Mouse (Mus musculus): ENCODE data around the gene Mmp9. TPM values are rescaled to one million over a fixed set of nuclear protein-coding genes. Genes with fewer than 3 reads are reported as not detected.

Mmp9 gene
- polyA plus RNA-seq, 1 experiment from 2014 or later = 23.8 TPM

- no peak for ATAC-seq (ENCODE audit: low FRiP score)
- peaks cover 28% of the 10 kb centered on the region for H3K4me1 ChIP-seq
- H3K9ac ChIP-seq (replicated peaks) = peak overlapping the region; percentile 34; the same call in 1 of the 2 replicates
- H3K27ac ChIP-seq (replicated peaks) = no peak overlapping the region
- H3K4me3 ChIP-seq (replicated peaks) = peak overlapping the region; percentile 16
- H3K36me3 ChIP-seq = peaks cover 52% of the 10 kb centered on the region
- peaks cover 4% of the 10 kb centered on the region; the same call in 1 of the 2 replicates for H3K27me3 ChIP-seq (replicated peaks)
- H3K4me2 ChIP-seq = peak overlapping the region; percentile 51
- WGBS = 14% methylated on average over 49 of the region's 49 CpGs
- no peaks in the 10 kb centered on the region for H3K9me3 ChIP-seq (replicated peaks)
Measured at GRCm38 (mm10) chr2:164996848-164997720, 56.5 kb downstream of the Mmp9 start.

GRCm38 (mm10) chr2:164997721-164998428 is 57.3 kb downstream of the Mmp9 start:
- WGBS = 1% methylated on average over 49 of the region's 52 CpGs
- Histone ChIP-seq H3K9ac (replicated peaks) (peak overlapping the region; percentile 34), H3K9me3 (replicated peaks) (no peaks in the 10 kb centered on the region), H3K27ac (replicated peaks) (no peak overlapping the region), H3K4me2 (peak overlapping the region; percentile 51), H3K4me3 (replicated peaks) (peak overlapping the region; percentile 16), H3K27me3 (replicated peaks) (peaks cover 4% of the 10 kb centered on the region; the same call in 1 of the 2 replicates), H3K4me1 (peaks cover 28% of the 10 kb centered on the region), H3K36me3 (peaks cover 60% of the 10 kb centered on the region)
- no peak for ATAC-seq (ENCODE audit: low FRiP score)

GRCm38 (mm10) chr2:165001958-165002357 is 61.4 kb downstream of the Mmp9 start:
- no peaks in the 10 kb centered on the region for H3K9me3 ChIP-seq (replicated peaks)
- H3K4me3 ChIP-seq (replicated peaks) = no peak overlapping the region
- no peak overlapping the region for H3K27ac ChIP-seq (replicated peaks)
- H3K27me3 ChIP-seq (replicated peaks) = peaks cover 4% of the 10 kb centered on the region; the same call in 1 of the 2 replicates
- ATAC-seq (ENCODE audit: low FRiP score) = no peak
- WGBS = 86% methylated on average over 13 of the region's 13 CpGs
- H3K4me1 ChIP-seq = peaks cover 19% of the 10 kb centered on the region
- H3K9ac ChIP-seq (replicated peaks) = no peak overlapping the region
- H3K4me2 ChIP-seq = no peak overlapping the region
- H3K36me3 ChIP-seq = peaks cover 82% of the 10 kb centered on the region

GRCm38 (mm10) chr2:165003108-165003507 is 62.5 kb downstream of the Mmp9 start:
- H3K36me3 ChIP-seq = peaks cover 93% of the 10 kb centered on the region
- H3K4me1 ChIP-seq = peaks cover 8% of the 10 kb centered on the region
- no peak overlapping the region for H3K4me2 ChIP-seq
- no peak overlapping the region for H3K27ac ChIP-seq (replicated peaks)
- ATAC-seq (ENCODE audit: low FRiP score) = no peak
- H3K27me3 ChIP-seq (replicated peaks) = no peaks in the 10 kb centered on the region; the same call in 1 of the 2 replicates
- 82% methylated on average over 3 of the region's 3 CpGs for WGBS
- H3K4me3 ChIP-seq (replicated peaks) = no peak overlapping the region
- H3K9me3 ChIP-seq (replicated peaks) = no peaks in the 10 kb centered on the region
- no peak overlapping the region for H3K9ac ChIP-seq (replicated peaks)

GRCm38 (mm10) chr2:165004237-165004636 is 63.7 kb downstream of the Mmp9 start:
- 85% methylated on average over 10 of the region's 10 CpGs for WGBS
- no peak for ATAC-seq (ENCODE audit: low FRiP score)
- Histone ChIP-seq H3K9me3 (replicated peaks) (no peaks in the 10 kb centered on the region), H3K4me3 (replicated peaks) (no peak overlapping the region), H3K27me3 (replicated peaks) (no peaks in the 10 kb centered on the region; the same call in 1 of the 2 replicates), H3K9ac (replicated peaks) (no peak overlapping the region), H3K4me2 (no peak overlapping the region), H3K4me1 (no peaks in the 10 kb centered on the region), H3K27ac (replicated peaks) (no peak overlapping the region), H3K36me3 (peaks cover 98% of the 10 kb centered on the region)

Other genes with a start within 250 kb of the Mmp9 start
- gene Spint4, start 242.3 kb upstream of the Mmp9 start, polyA plus RNA-seq (2015; fragmentation: Nextera tagmentation; extraction: Ambion mirVana) = not detected in 2 replicates
- not detected in 2 replicates for gene Spint5, start 225.5 kb upstream of the Mmp9 start, polyA plus RNA-seq (2015; fragmentation: Nextera tagmentation; extraction: Ambion mirVana)
- 1.1 and 1.3 TPM in 2 replicates for gene Wfdc3, start 194.8 kb upstream of the Mmp9 start, polyA plus RNA-seq (2015; fragmentation: Nextera tagmentation; extraction: Ambion mirVana)
- gene Dnttip1, start 194.8 kb upstream of the Mmp9 start, polyA plus RNA-seq (2015; fragmentation: Nextera tagmentation; extraction: Ambion mirVana) = 51.0 and 56.4 TPM in 2 replicates
- 42.8 and 134 TPM in 2 replicates for gene Ube2c, start 170.9 kb upstream of the Mmp9 start, polyA plus RNA-seq (2015; fragmentation: Nextera tagmentation; extraction: Ambion mirVana)
- gene Tnnc2, start 160.8 kb upstream of the Mmp9 start, polyA plus RNA-seq (2015; fragmentation: Nextera tagmentation; extraction: Ambion mirVana) = 27.5 and 55.6 TPM in 2 replicates
- 41.3 and 46.6 TPM in 2 replicates for gene Snx21, start 155.0 kb upstream of the Mmp9 start, polyA plus RNA-seq (2015; fragmentation: Nextera tagmentation; extraction: Ambion mirVana)
- gene Acot8, start 135.9 kb upstream of the Mmp9 start, polyA plus RNA-seq (2015; fragmentation: Nextera tagmentation; extraction: Ambion mirVana) = 24.1 and 26.4 TPM in 2 replicates
- gene Zswim3, start 135.7 kb upstream of the Mmp9 start, polyA plus RNA-seq (2015; fragmentation: Nextera tagmentation; extraction: Ambion mirVana) = 14.9 and 16.2 TPM in 2 replicates
- gene Zswim1, start 118.1 kb upstream of the Mmp9 start, polyA plus RNA-seq (2015; fragmentation: Nextera tagmentation; extraction: Ambion mirVana) = 23.7 and 25.4 TPM in 2 replicates
- not detected in 2 replicates for gene Spata25, start 112.2 kb upstream of the Mmp9 start, polyA plus RNA-seq (2015; fragmentation: Nextera tagmentation; extraction: Ambion mirVana)
- 99.9 and 113 TPM in 2 replicates for gene Ctsa, start 107.9 kb upstream of the Mmp9 start, polyA plus RNA-seq (2015; fragmentation: Nextera tagmentation; extraction: Ambion mirVana)
- 6.8 and 7.1 TPM in 2 replicates for gene Neurl2, start 107.3 kb upstream of the Mmp9 start, polyA plus RNA-seq (2015; fragmentation: Nextera tagmentation; extraction: Ambion mirVana)
- 117 and 192 TPM in 2 replicates for gene Pltp, start 83.1 kb upstream of the Mmp9 start, polyA plus RNA-seq (2015; fragmentation: Nextera tagmentation; extraction: Ambion mirVana)
- gene Pcif1, start 61.5 kb upstream of the Mmp9 start, polyA plus RNA-seq (2015; fragmentation: Nextera tagmentation; extraction: Ambion mirVana) = 79.9 and 85.2 TPM in 2 replicates
- gene Zfp335, start 29.0 kb upstream of the Mmp9 start, polyA plus RNA-seq (2015; fragmentation: Nextera tagmentation; extraction: Ambion mirVana) = 13.3 and 13.8 TPM in 2 replicates
- 53.6 and 61.8 TPM in 2 replicates for gene Slc12a5, start 20.0 kb downstream of the Mmp9 start, polyA plus RNA-seq (2015; fragmentation: Nextera tagmentation; extraction: Ambion mirVana)
- 85.1 TPM in 2 replicates for gene Ncoa5, start 94.1 kb downstream of the Mmp9 start, polyA plus RNA-seq (2015; fragmentation: Nextera tagmentation; extraction: Ambion mirVana)
- 6.9 and 11.0 TPM in 2 replicates for gene Cd40, start 114.8 kb downstream of the Mmp9 start, polyA plus RNA-seq (2015; fragmentation: Nextera tagmentation; extraction: Ambion mirVana)
- gene 1700025C18Rik, start 150.0 kb downstream of the Mmp9 start, polyA plus RNA-seq (2015; fragmentation: Nextera tagmentation; extraction: Ambion mirVana) = not detected in 2 replicates

All from neural tube, embryonic 15.5 days (tissue).